Mouse (Mus musculus): Measurements from ENCODE around the gene Dgat2. TPM values are rescaled to one million over a fixed set of nuclear protein-coding genes. Genes with fewer than 3 reads are reported as not detected.
A peak's percentile ranks its signal among the peaks of the same experiment; 100 is the strongest.

Gene Dgat2
- total RNA-seq, 2 experiments from 2014 or later: 256 to 300 TPM

DNA sequence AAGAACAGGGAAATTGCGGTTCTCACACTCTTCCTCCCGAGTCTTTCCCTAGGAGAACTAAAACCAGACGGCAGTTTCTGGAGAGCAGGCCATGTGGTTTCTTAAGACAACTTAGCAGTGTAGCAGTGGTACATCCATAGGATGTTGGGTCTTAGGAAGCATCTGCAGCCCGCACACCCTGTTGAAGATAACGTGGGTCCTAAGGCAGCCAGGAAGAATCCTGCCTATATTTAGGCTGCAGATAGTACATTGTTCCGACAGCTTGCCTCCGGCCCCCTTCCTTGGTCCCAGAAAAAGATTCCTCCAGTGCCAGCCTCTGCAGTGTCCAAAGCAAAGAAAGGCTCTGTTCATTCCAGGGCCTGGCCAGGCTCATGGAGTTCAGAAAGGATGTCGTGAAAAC, 16.4 kb downstream of the Dgat2 start:
- DNase-seq: no peak
- intact Hi-C loops (cut with DNase I): no loop called here

DNA sequence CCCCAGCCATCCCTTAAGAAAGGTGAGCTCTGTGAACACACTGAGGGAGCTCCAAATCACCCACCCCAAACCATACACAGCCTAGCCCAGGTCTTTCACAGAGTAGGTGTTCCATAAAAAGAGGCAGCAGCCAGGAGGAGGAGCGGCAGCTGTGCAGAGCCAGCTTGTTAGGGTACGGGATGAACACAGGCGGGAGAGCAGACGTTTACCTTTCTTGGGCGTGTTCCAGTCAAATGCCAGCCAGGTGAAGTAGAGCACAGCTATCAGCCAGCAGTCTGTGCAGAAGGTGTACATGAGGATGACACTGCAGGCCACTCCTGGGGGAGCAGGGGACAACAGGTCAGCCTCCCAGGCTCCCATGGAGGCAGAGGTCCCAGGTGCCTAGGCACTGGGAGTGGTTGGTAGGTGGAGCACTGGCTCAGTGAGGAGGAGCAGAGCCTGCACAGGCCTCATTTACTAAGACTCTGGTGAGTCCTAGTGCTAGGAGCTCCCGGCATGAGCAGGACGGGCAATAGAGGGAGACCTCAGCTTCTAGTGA, 17.6 kb downstream of the Dgat2 start:
- intact Hi-C loops (cut with DNase I): no loop called here

DNA sequence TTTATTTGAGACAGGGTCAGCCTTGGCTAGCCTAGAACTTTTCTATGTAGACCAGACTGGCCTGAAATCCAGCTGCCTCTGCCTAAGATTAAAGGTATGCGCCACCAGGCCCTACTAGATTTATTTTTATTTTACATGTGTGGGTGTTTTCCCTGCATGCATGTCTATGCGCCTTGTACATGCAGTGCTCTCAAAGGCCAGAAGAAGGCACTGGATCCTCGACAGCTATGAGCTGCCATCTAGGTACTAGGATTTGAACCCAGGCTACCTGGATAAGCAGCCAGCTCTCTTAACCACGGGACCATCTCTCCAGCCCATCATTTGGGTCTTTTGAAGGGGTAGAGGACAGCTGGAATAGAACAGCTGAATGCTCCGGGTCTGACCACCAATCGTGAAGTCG, 20.1 kb downstream of the Dgat2 start:
- no peak for DNase-seq
- intact Hi-C loops (cut with DNase I): no loop called here

More for the DNA sequence above, 17.6 kb downstream of the Dgat2 start:
- no peak for DNase-seq

DNA sequence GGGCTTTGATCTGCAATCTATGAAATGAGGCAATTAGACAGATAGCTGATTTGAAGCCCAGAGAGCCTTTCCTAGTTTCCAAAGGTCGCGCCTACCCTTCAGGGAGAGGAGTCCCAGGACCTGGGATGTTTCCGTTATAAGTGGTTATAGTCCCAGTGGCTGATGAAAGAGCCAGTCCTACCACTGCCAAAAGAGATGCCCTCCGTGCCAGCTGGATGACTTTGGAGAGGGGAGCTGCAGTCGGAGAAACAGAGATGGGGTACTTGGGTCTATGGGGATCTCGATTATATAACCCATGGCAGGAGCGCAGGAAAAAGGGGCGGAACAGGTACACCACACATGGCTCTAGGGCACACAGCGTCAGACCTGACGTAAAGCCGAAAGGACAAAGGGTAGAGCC, 20.6 kb downstream of the Dgat2 start:
- DNase-seq: no peak
- intact Hi-C loops (cut with DNase I): no loop called here

DNA sequence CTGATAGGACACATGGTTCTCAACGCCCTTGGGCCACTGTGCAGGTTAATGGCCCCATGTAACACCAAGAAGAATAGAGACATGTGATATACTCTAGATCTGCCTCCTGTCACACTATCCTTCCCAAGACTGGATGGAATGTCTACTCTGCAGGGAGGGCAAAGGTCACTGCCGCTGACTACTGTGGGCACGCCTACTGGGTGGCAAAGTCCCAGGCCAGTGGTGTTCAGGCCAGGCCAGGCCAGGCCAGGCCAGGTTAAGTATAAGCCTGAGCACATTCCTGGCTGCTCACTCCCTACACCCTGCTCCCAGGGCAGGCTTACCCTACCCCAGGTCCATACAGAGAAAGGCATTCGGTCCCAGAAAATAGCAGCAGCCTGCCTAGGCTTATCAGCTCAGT, 21.0 kb downstream of the Dgat2 start:
- DNase-seq: peak in 1 of 2 experiments; percentile 74
- intact Hi-C loops (cut with DNase I): no loop called here

DNA sequence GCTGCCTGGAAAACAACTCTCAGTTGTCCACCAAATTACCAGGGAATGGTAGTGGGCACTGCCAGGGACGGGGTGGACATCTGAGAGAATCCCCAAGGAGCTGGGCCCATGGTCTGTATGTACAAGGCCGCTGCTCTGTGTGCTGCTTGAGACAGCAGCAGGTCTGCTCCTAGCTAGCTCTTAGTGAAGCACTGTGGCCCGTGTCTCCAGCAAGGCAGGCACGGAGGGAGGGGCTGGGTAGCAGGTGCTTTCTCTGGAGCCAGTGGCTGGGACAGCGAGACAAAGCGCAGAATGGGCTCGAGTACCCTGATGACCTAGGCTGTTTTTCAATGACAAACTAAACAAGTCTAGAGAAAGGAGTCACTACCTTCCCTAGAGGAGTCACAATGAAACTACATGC, 21.5 kb downstream of the Dgat2 start:
- intact Hi-C loops (cut with DNase I): no loop called here
- no peak for DNase-seq

DNA sequence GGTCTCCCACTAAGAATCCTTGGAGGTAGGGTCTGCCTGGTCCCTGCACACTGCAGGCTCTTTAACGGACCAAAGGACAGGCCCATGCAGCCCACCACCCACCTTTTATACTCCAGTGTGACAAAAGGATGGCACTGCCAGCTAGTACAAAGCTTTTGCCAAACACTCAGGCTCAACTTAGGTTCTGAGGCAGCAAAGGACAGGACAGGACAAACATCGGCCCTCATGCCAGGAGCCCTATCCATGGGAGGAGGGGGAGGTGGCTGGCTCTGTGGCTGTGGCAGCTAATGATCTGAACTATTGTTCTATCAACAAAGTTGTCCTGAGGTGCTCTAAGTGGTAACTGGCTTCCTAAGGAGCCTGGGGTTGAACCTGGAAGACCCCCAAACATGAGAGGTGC, 23.1 kb downstream of the Dgat2 start:
- intact Hi-C loops (cut with DNase I): no loop called here
- DNase-seq: peak in 1 of 2 experiments; percentile 53

DNA sequence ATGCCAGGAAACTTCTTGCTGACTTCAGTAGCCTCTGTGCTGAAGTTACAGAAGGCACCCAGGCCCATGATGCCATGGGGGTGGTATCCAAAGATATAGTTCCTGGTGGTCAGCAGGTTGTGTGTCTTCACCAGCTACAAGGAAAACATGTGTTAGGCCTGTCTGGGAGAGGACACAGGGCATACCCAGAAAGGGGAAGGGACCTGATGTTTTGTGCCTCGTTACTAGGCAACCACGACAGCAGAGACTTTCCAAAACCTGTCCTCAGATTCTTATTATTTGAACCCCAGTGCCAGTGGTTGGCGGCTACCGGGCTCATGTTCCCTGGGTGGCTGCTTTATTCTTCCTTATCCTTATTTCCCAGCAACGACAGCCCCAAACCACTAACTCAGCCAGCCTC, 23.6 kb downstream of the Dgat2 start:
- DNase-seq: no peak
- intact Hi-C loops (cut with DNase I): no loop called here

DNA sequence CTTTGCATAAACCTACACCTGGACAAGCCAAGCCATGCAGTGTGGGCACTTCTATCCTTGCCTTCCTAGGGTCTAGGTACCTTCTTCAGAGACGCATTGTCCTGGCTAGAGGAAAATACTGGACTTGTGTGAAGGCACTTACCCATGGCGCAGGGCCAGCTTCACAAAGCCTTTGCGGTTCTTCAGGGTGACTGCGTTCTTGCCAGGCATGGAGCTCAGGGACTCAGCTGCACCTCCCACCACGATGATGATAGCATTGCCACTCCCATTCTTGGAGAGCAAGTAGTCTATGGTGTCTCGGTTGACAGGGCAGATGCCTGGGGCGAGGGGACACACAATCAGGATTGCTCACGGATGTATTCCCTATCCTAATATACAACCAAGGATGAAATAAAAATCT, 24.5 kb downstream of the Dgat2 start:
- intact Hi-C loops (cut with DNase I): no loop called here
- DNase-seq: no peak

DNA sequence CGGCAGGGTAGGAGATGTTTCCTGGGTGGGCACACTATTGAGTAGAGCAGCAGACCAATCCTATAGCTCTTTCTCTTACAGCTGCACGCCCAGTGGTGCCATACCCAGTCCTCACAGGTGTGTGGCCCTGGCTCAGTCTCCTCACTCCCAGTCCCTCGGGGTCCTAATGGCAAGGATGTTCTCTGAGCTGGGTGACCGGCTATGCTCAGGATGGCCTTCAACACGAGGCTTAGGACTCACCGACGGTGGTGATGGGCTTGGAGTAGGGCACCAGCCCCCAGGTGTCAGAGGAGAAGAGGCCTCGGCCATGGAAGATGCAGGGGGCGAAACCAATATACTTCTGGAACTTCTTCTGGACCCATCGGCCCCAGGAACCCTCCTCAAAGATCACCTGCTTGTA, 25.8 kb downstream of the Dgat2 start:
- intact Hi-C loops (cut with DNase I): no loop called here
- DNase-seq: no peak

DNA sequence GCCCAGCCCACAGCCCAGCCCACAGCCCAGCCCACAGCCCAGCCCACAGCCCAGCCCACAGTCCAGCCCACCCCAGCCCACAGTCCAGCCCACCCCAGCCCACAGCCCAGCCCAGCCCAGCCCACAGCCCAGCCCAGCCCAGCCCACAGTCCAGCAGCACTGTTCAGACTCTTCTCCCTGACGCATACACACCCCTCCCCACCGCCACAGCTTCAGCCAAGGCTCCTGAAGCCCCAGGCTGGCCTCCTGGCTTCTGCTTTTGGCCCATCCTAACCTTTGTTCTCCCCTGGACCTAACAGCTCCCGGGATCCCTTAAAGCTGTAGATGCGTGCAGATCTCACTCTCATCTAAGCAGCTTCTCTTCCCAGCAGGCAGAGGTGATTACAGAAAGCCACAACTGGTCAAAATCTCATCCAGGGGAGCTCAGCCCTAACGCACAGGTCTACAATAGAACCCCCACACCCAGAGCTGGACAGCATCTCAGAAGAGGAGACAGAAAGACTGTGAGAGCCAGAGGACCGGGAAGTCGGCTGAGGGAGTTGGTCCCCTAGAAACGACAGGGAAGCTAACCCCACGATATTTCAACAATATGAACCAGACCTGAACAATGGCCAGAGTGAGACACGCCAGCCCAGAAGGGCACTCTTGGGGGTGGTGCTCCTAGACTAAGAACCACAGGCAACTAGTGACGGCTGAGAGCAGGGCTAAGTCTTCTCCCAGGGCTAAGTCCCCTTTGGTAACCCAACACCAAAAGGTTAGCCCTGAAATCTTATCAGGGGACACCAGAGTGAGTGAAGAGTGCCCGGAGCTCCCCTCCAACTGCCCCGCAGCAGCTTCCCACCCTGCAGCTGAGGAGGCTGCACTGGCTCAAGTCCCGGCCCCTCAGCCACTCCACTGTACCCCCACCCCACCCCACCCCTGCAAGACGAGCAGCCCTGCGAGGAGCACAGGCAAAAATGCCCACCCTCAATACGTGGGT, 26.9 kb downstream of the Dgat2 start:
- DNase-seq: no peak
- intact Hi-C loops (cut with DNase I): no loop called here

DNA sequence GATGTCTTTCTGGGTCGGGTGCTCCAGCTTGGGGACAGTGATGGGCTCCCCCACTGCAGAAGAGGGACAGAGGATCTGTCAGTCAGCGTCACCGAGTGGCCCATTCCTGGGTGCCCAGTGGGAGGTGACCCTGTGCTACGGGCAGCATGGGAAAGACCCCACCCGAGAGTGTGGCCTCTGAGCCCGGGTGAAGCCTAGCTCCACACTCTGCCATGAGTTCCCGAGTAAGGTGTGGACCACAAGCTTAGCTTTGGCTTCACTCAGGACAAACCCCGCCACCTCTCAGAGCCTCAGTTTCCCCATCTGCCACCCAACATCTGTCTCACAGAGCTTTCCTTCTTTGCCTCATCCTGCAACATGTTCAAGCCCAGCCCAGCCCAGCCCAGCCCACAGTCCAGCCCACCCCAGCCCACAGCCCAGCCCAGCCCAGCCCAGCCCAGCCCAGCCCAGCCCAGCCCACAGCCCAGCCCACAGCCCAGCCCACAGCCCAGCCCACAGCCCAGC, 27.8 kb downstream of the Dgat2 start:
- DNase-seq: no peak
- intact Hi-C loops (cut with DNase I): no loop called here

DNA sequence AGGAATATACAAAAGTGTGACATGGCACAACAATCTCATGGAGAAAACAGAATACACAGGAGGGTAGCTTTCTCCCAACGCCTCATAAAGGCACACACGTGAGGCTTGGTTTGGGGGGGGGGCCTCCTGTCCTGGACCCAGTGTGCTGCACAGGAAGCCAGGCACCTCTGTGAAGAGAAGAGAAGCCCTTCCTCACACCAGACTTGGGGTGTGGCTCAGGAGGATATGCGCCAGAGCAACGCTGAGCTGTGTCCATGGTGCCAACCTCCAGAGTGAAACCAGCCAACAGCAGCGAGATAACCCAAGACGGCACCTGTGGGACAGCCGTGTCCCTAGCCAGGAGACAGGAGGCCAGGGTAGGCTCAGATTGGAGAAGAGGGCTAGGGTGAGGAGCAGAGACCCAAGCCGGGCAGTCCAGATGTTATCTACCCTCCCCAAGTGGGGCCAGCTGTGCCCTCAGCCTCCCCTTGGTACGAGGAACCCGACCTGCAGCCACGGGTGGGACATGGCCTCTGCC, 28.8 kb downstream of the Dgat2 start:
- intact Hi-C loops (cut with DNase I): no loop called here
- no peak for DNase-seq

DNA sequence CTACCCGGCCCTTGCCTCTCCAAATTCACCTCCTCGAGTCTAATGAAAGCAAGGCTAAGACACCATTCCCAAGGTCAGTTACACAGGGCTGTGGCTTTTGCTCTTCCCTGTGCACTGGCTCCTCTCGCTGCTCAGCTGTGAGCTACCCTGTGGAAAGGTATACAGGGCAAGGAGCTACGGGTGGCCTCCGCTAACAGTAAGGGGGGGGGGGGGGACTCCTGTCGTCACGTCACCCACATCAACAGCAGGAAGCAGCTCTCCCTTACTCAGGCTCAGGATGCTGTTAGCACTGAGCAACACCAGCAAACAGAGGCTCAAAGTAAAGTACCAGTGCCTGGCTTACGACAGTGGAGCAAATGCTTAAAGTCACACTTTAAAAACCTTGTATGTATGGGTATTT, 29.8 kb downstream of the Dgat2 start:
- intact Hi-C loops (cut with DNase I): no loop called here

DNA sequence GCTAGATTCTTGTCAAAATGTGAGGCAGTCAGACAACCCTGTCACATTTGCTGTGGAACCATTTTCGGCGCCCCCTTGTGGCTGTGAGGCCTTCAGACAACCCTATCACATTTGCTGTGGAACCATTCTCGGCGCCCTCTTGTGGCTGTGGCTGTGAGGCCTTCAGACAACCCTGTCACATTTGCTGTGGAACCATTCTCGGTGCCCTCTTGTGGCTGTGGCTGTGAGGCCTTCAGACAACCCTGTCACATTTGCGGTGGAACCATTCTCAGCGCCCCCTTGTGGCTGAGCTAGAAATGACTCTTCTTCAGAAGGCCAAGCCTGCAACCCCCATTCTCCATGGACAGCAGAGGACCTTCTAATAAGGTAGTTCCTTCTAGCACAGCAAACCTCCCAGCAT, 31.2 kb downstream of the Dgat2 start:
- intact Hi-C loops (cut with DNase I): loop anchor here (1.0 to 2.0 kb wide), 2 partner anchors 44 to 77 kb away; no protein-coding TSS in a partner anchor
- peak; percentile 96 to 97 for DNase-seq

More for the DNA sequence above, 29.8 kb downstream of the Dgat2 start:
- DNase-seq: no peak

DNA sequence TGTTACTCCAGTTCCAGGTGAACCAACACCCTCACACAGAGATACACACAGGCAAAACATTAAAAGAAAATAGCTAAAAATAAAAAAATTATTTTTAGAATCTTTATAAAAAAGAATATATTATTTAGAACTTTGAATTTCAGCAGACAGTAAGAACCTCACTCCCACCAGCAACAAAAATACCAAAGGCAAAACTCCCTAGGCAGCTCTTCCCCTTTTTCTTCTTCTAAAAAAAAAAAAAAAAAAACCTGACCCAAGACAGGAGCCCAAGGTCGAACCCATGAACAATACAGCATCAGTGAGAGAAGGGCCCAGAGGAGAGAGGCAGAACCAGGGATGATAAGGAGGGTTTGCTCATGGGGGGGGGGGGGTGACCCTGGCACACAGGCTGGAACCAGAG, 33.5 kb downstream of the Dgat2 start:
- DNase-seq: no peak
- intact Hi-C loops (cut with DNase I): no loop called here

DNA sequence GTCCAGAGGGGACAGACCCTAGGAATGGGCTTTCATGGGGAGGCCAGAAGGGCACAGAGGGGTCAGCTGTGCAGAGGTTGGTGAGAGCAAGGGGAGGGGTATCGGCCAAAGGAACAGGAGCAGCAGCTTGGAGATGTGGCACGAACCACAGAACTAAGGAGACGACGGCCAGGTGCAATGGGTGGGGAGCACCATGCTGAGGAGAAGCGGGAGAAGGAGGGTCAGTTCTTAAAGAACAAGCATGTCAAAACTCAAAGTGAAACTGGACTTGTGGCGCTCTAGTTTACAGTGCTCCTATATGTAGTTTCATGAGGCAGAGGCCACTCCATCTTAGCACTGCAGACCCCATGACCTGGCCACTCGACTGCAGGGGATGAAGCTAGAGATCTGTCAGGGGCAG, 35.0 kb downstream of the Dgat2 start:
- no peak for DNase-seq
- intact Hi-C loops (cut with DNase I): no loop called here

DNA sequence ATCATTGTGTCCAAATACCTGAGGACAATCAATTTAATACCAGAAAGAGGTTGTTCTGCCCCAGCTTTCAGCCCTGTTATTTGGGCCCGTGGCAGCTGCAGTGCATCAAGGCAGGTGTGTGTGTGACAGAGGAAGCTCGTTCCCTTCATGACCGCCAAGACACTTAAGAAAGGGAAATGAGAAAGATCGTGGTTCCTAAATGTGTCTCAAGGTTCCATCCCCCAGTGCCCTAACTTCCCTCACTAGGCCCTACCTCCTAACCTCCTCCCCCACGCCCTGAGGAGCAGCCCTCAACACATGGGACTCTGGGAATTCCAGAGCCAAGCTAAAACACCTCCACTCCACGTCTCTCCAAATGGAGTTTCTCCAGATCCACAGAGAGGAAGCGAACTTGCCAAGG, 35.6 kb downstream of the Dgat2 start:
- intact Hi-C loops (cut with DNase I): no loop called here

DNA sequence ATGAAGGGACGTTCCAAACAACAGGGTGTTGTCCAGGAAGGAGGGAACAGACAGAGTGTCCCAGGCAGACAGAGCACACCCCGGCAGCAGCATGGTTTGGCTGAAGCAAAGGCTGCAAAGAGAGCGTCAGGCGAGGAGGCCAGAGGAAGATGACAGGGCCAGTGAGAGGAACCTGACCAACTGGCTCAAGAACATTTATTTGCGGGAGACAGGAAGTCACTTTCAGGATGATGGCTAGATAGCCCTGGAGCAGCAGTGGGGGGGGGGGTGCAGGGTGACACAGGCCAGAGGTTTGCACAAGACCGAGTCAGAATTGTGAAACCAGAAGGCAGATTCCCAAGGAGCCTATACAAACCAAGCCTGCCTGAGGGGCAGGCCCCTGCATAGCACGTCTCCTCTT, 36.5 kb downstream of the Dgat2 start:
- no peak for DNase-seq
- intact Hi-C loops (cut with DNase I): no loop called here

More for the DNA sequence above, 35.6 kb downstream of the Dgat2 start:
- DNase-seq: no peak

DNA sequence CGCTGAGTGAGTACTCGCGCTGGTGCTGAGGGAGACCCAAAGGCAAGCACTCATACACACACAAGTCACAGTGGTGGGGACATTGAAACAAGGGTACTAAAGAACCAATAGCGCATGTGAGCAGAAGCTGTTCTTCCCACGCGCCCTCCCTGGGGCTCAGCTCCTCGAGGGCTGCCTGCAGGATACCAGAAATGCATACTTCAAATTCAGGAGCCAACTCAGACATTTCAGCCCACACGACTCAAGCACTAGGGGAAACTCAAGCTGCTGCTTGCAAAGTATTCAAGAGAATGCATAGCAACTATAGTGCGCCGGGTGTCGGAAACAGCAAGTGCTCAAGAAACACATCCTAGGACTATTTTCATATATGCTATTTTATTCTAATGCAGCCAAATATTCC, 37.9 kb downstream of the Dgat2 start:
- intact Hi-C loops (cut with DNase I): no loop called here
- no peak for DNase-seq

DNA sequence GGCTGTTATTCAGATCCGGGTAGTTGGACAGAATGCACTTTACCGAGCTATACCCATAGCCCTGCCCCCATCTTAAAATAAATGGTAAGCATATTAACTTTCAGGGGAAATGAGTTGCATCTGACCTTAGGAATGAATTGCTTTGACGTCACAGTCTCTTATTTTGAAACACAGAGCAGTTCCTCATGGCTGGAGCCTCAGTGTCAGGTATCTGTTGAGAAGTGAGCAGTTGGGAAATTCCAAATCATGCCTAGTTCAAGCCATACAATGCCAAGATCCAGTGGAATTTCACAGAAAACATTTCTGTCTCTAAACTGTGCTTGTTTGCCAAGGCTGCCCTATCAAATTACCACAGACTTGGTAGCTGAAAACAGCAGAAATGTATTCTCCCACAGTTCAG, 39.3 kb downstream of the Dgat2 start:
- intact Hi-C loops (cut with DNase I): no loop called here
- DNase-seq: no peak
